Mouse (Mus musculus): ENCODE results near the gene Pxdc1.

The Pxdc1 gene

DNA sequence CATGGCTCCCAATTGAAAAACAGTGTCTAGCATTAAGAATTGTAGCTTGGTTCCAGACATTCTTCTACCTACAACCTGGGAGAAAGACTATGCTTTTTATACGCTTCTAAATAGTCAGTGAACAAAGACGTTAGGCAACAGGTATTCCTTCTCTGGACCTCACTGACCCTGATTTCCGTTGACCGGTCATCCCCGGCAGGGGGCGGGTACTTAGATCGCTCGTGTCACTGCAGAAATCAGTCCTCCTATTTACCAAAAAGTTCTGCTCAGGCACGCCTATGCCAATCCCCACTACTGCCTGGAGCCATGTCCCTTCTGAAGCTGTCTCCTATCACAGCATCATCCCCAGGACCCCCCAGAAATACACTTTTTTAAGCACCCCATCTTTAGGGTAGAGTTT, at the start of gene Pxdc1:
Pxdc1 (minus strand) TSS at position 96 of the 400 bp plus-strand sequence.
- DNase-seq: no peak

DNA sequence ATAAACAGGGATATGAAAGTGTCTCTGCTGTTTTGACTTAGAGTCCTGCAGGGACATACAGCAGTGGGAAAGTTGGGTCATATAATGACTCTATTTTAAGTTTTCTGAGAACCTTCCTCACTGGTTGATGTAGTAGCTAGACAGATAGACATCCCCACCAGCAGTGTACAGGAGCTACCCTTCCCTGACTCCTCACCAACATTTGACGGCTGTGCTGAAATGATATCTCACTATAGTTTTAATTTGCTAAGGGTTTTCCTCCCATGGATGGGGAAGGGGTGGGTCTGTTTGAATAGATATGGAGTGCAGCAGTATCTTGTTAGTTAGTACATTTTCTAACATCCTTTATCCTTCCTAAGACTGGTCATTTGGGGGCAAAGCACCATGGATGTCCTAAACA, 47.3 kb upstream of the Pxdc1 start:
- DNase-seq: no peak

DNA sequence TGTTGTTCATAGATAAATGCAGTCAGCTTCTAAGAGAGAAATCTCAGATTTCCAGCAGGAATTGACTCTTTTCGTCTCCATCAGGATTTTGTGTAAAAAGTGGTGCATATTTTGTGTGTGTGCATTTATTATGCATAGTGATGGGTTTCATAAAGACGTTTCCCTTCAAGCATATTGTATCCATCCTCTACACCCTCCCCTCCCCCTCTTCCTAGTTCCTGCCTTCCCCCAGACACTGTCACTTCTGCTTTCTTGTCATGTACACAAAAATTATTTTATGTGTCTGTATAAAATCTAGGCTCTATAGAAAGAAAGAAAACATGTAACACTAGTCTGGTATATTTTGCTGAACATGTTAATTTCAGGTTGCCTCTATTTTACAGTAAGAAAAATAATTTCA, 46.8 kb upstream of the Pxdc1 start:
- no peak for DNase-seq

DNA sequence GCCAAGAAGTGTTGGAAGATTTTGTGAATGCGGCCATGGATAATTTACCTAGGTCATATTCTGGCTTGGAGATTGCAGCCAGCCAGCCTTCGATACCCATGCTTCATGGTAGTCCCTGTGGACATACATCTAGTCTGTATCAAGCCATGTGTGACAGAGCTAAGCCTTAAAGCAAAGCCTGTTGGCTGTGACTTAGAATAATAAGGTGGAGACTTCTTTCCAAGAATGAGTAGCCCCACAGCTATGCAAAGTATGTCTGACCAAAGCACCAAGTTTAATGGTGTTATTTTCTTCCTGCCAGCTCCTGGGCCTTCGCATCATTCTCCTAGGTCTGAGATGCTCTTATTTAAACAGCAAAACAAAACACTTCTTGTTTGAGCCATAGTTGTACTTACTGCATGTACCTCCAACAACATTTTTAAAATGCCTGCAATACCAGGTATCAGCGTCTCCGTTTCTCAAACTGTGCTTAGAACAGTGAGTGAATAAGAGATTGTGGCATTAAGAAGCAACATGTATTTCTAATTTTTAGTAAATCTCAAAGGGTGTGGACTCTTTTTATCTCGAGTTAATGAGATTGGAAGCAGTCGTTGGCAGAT, 43.5 kb upstream of the Pxdc1 start:
- DNase-seq: no peak

DNA sequence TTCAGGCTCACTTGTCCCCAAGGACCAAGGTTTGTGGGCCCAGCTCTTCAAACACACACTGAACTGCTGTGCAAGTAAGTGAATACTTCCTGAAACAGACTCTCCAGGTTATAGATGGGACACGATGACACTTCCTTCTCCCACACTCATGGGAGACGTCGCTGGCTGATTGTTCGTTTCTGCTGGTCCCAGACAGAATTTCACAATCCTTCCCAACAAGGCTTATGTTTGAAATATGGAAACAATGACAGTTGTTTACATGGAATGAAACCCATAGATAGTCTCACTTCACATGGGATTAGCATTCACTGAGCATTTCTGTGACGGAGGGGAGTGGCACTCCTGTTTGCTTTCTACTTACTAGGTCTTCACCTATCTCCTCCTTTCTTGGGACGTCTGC, 39.8 kb upstream of the Pxdc1 start:
- no peak for DNase-seq

DNA sequence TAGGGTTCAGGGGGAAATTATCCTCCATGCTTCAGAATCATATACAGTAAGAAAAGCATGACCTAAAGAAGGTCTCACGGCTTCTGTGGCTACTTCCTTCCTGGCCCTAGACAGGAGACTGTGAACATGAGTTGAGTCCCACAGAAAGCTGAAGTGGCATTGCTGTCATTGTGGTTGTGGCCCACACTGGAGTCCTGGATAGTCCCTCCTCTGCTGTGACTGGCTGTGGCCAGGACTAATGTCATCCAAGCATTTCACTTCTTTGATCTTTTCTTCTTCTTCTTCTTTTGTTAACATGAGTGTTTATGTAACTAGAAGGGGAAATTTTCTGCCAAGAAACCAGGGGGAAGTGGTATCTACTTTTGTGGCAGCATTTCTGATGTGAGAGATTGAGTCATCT, 37.8 kb upstream of the Pxdc1 start:
- no peak for DNase-seq

DNA sequence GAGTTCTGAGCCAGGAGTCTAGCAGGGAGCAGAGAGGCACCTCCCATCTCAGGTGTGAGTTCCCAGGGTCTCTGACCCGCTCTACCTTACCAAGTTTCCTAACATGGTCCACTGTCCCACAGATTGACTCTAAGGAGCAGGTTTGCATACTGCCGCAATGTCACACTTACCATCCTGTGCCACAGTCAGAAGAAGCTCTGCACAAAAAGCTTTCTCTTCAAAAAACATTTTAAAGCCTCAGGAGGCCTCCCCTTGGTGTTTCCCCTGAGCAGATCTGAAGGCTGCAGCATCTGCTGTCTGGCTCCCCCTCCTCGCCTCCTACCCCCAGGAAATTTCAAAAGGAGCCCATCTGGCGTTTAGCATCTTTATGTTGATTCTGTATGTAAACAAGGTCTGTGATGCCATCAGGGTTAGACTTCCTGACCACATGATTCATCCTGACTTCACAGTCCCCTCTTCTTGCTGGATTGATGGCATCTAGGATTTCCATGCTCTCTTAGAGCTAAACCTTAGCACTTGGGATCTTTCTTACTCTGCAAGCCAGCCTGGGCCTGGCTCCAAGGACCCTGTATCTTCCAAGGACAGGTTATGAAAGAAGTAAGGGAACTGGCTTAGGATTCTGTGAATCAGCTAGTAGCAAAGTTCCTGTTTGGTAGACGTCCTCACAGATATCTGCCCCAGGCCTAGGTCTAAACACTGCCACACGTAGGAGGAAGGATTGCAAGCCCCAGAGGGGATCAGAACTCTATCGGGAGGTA, 31.9 kb upstream of the Pxdc1 start:
- no peak for DNase-seq

DNA sequence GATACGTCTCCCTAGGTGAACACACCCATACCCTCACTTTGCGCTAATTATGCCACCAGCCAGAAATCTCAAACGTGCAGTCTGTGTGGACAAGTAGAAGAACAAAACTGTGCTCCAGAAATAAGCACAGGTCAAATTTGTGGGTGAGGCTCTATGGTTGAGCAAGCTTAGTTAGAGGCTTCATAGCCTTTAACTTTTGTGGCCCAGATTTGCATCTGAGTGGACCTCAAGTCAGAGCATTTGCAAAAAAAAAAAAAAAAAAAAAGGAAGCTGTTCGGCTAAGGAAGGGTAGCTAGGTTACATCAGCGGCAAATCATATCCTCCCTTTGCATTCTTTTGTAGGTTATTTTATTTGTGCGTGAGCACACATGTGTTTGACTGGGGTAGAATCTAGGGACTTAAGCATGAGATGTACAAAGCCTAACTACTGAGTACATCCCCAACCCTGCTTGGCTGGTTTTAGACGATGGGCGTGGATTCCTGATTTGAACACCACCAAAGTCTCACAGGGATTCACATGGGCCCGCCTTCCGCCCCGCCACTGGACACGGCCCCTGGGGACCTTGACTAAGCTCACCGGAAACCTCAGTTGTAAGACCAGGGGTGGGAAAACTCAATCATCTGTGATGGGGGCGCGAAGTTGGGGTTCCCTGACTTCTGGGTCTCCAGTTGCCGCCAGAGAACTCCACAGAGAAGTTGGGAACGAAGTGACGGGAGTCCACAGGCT, 30.6 kb upstream of the Pxdc1 start:
- DNase-seq: no peak

DNA sequence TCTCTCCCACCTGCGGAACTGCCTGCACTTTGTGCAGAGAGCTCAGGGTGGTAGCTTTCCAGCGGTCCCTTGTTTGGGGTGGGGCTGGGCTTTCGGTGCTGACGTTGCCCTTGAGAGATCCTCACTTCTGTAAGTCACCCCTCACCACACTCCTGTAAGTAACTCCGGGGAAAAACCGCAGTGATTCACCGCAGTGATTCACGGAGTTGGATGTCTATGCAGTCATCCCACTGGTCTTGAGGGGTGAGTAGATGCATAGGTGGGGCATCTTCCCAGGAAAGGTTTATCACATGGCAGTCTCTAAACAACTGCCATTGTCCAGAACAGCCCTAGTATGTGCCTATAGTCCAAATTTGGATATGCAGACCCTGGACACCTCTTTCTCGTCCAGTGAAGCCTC, 30.0 kb upstream of the Pxdc1 start:
- DNase-seq: peak in 1 of 2 experiments; percentile 2

DNA sequence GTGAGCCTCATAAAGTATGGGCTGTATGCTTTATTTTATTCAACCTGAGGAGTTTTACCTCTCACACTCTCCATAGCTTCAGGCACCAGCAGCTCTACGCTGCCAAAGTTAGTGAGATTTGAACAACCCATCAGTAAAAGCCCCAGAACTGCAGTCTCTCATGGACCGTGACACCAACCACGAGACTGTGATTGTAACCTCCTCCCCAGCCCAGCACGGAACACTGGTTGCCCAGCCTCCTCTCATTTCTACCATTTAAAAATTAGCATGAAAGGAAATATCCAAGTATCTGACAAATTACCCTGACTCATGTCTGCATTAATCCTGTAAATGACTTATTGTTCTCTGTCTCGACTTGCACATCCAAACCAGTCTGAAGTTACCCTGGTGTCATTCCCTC, 23.2 kb upstream of the Pxdc1 start:
- no peak for DNase-seq

DNA sequence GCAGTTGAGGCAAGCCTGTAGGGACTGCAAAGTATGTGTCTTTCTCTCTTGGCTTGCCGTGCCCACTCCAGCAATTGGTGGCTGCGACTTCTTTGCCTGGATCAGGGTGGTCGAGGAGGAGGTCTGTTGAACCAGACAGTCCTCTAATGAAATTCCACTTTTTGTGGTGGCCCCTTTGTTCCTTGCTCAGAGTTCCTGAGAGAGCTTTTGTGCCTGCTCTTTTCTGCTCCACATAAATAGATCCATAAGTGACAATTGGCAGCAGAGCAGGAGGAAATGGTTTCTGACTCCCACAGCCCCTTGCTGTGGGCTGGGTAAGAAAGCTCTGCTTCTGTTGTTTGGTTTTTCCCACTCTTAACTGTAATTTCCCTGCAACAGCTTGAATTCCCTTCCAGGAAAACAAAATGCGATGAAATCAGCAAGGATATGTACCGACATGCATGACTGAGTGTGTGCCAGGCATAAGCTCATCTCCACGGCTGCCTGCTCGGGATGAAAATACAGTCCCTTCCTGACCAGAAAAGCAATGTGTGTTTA, 22.6 kb upstream of the Pxdc1 start:
- DNase-seq: no peak

DNA sequence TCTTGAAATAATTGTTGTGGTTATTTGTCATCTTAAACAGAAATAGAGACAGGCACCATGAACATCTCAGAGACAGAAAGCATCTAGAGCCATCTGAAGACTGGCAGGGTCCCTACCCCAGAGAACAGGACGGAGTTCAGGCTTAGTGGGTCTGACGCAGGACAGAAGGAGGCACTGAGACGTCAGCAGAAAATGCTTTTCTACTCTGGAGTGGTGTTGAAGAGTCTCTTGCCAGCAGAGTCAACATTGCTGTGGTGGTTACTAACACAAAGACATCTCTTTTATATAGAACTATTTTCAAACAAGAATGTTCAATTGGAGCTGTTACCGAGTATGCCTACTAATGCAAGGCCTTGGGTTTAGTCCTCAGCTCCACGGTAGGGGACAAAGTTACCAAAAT, 20.1 kb upstream of the Pxdc1 start:
- DNase-seq: no peak

DNA sequence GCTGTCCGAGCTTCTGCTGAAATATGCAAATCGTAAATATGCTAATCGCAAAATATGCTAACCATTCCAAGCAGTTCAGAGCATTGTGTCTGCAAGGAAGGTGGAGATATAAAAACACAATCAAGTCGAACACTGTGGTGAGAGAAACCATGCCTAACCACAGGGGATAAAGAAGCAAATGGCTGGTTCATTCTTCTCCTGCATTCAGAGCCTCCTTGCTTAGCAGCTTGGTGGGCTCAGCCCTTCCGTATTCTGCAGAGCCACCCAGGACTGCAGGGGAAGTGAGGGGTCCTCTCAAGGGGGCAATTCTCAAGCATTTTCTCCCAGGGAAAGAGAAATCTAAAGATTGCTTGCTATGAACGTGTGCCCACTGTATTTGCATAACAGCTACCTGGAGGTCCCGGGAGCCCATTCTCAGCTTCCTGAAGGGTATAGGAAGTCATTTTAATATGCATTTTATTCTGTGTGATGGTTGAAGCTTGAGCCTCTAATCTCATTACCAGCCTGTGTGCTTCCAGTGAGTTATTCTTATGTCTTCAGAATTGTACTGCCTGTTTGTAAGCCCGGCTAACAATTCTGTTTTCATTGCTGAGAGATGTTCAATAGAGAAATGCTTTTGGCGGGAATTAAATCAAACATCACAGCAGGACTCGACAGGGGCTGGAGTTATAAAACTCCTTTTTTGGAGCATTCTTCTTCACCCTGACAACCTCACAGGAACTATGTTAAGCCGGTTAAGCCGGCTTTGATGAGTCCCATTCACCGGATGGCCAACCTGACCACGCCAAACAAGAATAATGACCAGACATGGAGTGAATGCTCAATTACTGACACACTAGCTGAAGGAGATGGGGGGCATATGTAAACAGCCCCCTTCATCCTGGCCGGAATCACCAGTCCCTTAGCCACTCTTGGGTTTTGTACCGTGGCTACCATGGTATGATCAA, 16.9 kb upstream of the Pxdc1 start:
- DNase-seq: no peak

DNA sequence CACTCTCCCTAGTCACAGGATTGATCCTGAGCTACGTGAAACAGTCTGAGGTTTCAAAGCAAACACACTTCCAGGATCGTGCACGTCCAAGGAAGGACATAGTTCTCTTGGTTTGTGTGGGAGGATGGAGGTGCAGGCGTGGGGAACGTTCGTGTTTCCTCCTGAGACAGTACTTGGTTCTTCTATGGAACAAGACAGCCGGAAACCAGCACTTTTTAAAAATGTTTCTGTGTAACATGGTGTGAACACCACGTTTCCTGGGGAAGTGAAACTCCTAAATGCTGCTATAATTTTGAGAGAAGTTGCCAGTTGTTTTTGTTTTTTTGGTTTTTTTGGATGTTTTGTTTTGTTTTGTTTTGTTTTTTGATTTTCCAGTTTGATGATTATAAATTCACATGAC, 13.9 kb upstream of the Pxdc1 start:
- no peak for DNase-seq

DNA sequence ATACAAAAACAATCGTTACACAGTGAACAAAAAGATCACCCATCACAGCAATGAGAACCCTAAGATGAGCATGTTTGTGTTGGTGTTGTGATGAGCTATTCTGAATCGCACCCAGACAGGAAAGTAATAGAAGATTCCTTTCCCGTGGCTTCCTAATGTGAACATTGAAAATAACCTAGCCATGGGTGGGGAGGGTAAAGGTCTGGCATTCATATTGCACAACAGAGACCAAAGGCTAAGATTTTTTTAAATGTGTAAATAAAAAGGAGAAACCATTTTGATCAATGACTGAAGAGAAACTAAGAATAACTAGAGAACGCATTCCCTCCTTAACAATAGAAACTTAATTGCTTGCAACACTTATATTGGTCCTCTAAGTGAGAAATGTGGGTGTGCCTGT, 11.8 kb upstream of the Pxdc1 start:
- DNase-seq: no peak

DNA sequence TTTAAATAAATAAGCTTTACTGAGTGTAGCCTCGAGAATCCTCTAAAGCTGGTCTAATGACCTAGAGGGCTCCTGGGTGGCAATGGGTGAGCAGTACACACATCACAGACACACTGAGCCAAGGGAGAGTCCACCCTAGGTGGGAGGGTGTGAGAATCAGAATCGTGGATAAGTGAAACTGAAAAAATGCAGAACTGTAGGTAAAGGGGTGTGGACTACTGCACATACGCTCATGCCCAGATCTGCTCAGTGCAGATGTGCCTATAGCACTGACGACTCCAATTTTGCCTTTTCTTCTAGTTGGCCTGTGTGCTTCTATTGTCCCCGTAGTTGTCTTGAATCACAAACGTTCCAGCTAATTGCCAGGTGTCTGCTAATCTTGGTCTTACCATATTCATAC, 10.5 kb upstream of the Pxdc1 start:
- DNase-seq: no peak

DNA sequence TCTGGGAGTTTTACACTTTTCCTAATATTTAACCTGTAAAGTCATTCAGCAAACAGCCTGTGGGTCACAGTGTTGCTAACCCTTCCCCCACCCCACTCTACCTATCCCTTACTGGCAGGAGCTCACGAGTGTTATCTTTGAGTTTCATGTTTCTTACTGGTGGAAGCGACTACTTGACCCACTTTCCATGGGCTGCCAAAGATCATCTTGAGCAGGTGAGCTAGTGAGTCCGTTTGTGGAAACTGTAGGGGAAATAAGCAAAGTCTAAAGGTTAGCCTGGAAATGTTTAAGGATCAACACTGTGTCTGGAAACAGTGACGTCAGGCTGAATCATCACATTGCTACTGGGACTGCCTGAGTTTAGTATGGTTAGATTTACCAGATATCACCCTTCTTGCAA, 6.2 kb upstream of the Pxdc1 start:
- DNase-seq: no peak

DNA sequence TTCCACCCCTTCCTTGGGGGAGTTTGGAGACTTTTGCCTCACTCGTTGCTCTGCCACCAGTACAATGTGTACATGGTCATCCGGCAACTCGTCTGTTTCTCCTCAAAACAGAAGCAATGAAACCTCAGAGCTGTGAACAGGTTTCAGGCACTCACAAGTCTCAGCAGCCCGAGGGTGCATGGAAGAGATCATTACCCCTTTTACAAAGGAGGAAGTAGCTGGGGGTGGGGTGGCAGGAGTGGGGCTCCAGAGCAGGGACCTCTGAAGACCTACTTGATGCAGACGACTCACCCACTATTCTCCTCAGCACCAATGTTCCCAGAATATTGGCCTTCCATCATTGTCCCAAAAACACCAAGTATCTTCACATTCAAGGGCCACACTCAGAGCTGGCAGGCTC, 3.1 kb upstream of the Pxdc1 start:
- no peak for DNase-seq

DNA sequence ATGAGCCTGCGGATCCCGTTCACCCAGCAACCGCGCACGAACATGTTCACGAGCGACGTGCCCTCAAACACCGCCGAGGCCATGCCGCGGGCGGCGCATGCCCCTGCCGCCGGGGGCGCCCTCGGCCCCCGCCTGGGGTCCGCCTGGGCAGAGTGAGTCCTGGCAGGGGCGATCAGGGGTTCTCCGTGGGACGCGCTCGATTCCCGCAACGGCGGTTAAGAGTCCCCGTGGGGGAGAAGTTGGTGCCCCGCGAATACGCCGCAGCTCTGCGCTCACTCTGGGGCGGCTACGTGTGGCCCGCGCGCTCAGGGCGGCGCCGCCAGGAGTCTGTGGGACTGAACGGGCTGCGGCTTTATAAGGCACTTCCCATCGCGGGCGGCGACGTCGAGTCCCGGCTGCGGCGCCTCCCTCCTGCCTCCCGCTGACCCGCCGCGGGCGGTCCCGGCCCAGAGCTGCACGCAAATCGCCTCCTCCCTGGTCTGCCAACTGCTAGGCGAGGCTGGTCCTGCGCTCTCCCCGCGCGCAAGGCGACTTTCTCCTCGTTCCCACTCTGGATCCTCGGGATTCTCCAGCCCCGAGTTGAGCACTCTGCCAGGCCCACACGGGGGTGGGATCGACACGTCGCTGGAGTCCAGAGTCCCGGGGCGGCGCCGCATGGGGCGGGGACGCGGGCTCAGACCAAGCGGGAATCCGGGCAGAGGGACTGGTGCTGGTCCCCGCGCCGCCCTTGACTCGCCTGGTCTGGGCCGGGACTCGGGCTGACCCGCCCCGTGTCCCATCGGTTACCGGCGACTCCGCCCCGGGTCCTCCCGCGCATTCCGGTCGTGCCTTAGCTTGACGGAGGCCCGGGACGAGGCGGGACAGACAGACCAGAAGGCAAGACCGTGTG, 689 bp downstream of the Pxdc1 start:
- DNase-seq: peak; percentile 6 to 15

DNA sequence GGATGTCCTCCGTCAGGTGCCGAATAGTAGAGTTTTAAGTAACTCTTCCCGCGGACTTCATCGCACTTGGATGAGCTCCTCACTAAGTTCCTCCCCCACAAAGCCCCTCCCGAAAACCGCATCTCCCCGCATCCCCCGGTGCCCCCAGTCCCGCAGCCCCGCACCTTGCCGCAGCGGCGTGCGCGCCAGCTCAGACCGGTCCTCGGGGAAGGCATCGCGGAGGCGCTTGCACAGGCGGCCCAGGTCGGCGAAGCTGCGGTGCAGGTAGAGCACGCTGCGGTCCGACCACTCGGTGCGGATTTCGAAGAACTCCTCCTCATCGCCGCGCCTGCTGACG, 1.3 kb downstream of the Pxdc1 start:
- DNase-seq: peak in 1 of 2 experiments; percentile 4

DNA sequence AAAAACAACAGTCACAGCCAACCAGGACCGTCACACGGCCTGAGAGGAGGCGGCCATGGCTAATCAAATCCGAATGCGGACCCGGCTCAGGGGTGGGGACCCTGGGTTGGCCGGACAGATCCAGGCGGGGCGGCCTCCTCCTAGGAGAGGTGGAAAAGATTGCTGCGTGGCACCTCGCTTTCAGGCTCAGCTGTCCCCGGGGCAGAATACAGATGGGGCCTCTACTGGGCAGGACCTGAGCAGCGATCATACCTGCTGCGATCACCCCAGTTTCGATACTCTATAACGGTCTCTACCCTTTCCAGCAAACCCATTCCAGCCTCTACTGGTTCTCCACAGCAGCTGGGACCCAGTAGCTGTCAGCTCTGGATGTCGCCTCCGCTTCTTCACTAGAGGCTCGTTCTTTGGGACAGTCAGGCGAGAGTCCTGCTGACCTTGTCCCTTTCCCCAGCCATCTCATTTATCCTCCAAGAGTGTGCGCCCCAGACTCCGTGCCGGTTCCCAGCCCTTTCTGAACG, 1.8 kb downstream of the Pxdc1 start:
- DNase-seq: peak in 1 of 2 experiments; percentile 3

DNA sequence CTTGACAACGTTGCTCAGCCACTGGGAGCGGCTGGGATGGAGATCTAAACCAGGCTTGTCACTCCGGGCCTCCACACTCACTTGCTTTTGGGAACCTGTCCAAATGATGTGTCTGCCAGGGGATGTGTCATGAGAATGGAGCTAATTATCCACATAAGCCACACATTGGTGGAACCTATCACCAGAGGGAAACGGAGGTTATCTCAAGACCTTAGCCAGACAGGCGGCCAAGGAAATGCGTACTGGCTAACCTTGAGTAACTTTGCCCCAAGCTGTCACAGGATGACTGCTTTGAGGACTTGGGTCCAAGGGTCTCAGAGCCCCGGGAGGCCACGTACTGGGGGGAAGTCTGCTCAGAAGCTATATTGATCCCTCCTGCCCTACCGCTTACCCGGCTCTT, 2.3 kb downstream of the Pxdc1 start:
- no peak for DNase-seq

Data from cerebellum, postnatal 36 days (tissue).